Mouse (Mus musculus) c-Kit-positive CD71-positive TER-119-negative erythroid progenitor cells, embryonic 14.5 days (primary cell): Measurements from ENCODE around the gene Gm14862.

Experiments used
- DNase-seq: peaks from one replicate; pipeline ENCODE4 v3.0.0-alpha.2; 2013; ENCODE audit warnings: low read depth

Gene Gm14862

DNA sequence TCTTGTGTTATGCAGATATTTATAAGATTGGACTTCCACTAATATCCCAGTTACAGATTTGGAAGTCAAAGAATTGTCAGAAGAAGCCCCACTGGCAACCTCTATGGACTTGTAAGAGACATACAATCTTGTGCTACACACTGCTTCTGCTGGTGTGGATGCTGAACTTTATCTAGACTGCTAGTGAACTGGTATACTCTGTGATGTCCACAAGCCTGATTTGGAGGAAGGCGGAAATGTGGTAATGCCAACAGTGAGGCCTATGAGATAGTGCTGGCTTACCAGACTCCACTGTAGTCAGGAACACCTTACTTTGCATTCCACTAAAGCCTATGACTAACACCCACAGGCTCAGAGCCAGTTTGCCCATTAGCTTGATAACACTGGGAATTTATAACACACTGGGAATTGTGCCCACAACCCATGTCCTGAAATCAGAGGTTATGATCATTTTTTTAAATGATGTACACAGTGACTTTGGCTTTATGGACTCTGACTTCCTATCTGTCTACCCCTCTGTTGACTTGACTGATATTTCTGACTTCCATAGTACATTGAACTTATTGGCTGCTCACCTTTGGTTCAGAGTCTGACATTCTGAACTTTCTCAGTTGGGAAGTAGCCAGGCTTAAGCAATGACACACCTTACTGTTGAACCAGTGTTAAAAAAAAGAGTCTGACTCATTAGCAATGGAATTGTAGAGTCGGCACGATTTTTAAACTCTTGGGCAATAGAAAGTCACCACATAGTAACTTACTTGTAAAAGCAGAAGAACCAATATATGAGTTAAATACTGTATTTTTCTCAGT, 34.1 kb downstream of the Gm14862 start:
- no peak for DNase-seq

DNA sequence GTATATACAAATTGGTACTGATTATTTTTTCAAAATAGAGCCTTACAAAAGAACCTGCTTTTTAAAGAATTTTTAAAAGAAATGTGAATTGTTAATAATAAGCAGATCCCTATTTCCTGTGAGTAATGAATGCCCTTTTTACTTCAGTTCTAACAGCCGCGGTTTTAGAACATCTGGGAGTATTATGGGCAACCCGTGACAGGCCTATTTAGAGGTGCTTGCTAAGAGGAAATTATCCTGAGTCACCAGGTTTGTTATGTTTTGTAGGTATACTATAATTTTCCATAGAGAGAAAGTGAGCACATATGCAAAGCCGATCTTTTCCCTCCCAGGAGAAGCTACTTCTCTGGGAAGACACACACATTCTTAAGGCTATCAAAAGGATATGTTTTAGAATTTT, 35.0 kb downstream of the Gm14862 start:
- no peak for DNase-seq

DNA sequence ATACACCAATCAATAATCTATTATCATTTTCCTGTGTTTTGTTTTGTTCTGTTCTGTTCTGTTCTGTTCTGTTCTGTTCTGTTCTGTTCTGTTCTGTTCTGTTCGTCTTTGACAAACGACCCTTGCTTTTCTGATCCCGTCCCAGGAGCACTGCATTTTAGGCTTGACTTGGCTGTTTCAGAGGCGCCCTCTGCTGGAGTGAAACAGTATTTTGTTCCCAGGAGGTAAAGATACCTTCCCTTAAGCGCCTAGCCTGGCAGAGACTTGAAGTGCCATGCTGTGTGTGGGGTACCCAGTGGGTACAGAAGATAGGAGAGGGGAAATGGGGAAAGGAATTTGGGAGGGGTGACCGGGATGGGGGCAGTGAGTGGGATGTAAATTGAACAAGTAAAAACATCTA, 35.5 kb downstream of the Gm14862 start:
- DNase-seq, result peak; percentile 40

DNA sequence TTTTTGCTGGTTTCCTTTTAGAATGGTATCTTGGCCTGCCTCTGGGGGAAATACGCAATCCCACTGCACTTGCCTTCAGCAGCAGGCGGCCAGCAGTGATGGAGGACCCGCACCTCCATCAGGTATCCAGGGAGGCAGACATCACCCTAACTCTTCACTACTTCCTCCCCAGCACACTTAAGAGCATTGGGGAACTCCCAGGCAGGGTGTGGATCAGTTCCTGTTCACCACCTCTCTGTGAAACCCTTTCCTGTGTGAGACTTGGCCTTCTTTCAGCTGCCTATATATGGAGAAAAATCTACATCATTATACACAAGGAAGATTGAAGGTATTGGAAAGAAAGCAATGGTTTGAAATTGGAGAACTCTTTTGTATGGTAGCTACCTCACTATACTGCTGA, 37.1 kb downstream of the Gm14862 start:
- DNase-seq, result no peak

DNA sequence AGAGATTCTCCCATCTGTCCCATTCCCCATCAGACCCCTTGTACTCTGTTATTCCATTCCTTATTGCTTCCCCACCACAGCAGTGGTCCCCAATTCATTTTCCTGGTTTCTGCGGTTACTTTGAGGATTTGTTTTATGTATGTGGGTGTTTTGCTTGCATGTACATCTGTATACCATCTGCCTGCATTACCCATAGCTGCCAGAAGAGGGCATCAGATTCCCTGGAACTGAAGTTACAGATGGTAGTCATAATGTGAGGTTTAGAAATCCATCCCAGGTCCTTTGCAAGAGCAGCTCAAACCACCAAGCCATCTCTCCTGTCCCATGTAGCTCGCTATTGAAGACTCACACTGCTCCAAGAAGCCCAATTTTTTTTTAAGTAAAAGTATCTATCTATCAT, 40.5 kb downstream of the Gm14862 start:
- DNase-seq, result peak; percentile 32

DNA sequence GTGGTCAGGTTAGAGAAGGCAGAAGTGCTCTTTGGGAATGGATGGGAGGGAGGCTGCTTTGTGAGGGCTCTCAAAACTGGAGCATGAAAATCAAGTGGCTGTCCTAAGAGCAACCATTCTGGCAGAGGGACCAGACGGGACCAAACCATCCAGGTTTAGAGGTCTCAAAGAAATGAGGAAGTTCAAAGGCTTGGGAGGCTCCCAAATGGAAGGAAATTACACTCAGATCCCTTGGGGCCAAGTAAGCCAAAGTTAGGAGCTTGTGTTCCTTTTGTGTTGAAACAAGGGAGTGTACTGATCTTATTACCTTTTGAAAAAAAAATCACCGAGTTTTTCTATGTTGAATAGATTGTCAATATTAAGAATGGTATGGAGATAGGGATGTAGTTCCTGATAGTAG, 51.6 kb downstream of the Gm14862 start:
- no peak for DNase-seq

DNA sequence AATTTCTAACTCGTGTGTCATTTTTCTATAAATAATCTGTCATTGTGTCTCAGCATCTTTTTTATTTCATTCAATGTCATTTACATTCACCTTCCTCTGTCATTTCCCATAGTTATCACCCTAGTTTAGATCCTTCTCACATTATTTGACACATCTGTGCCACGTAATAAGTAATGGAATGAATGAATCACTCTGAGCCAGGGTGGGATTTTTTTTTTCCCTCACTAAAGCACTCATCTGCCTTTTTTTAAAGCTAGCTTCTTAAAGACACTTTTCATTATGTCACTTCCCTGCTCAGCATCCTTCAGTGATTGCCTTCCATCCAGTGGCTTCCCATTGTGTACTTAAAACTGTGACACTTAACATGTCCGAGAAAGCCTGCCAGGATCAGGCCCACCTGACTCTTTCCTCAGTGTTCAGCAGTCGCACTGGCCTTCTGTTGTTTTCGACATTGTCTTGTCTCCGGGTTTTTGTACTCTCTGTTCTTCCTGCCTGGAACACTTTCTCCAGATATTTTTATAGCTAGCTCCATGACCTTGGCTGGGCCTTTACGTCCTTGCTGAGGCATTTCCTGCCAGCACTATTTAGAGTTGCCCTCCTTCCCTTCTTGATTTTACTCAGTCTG, 53.8 kb downstream of the Gm14862 start:
- no peak for DNase-seq

DNA sequence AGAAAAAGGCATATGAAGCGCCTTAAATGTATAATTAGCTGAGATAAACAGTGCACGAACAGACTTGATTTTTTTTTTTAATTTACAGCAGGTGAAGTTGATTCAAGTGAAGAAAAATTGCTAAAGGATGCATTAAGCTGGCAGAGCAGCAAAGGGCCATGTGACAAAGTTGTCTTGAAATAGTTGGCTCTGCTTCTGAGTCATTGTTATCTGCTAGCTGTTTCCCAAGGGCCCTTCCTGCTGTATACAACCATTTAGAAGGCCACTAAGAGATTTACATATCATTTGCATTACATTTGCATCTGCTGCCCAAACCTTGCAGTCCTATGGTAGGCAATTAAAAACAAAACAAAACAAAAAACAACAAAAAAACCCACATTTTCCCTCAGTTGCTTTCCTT, 54.7 kb downstream of the Gm14862 start:
- DNase-seq, result no peak
